Mouse (Mus musculus): ENCODE data around the gene Acot1.

Gene Acot1

GRCm38 (mm10) chr12:84063228-84063627 is 53.9 kb downstream of the Acot1 start:
- intact Hi-C loops (cut with DNase I): loop anchor here (2.0 kb wide), 1 partner anchor 90 kb away; no protein-coding TSS in a partner anchor

GRCm38 (mm10) chr12:84063833-84064232 is 54.5 kb downstream of the Acot1 start:
- intact Hi-C loops (cut with DNase I): loop anchor here (2.0 kb wide), 1 partner anchor 91 kb away; no protein-coding TSS in a partner anchor

- intact Hi-C loops (cut with DNase I): no loop called here
Measured at GRCm38 (mm10) chr12:84064621-84065020, 55.3 kb downstream of the Acot1 start.

GRCm38 (mm10) chr12:84067752-84068151 is 58.5 kb downstream of the Acot1 start:
- intact Hi-C loops (cut with DNase I): no loop called here

Measured in adrenal gland (tissue).